Mouse (Mus musculus) CH12.LX (cell line): ENCODE data around the gene Gm44502.

Source experiments
- CTCF ChIP-seq, 2 experiments: IDR thresholded peaks in 1 of 2; conservative IDR thresholded peaks in 1 of 2; 2 replicates each; pipeline ENCODE4 v1.5.1; 2011 to 2012; ENCODE audit warnings: low read depth in 2 of 2, low read length in 2 of 2, improper control_type of control experiment in 1 of 2, inconsistent platforms in 1 of 2, mild to moderate bottlenecking in 1 of 2, moderate library complexity in 1 of 2
- E2F4 ChIP-seq: IDR thresholded peaks from 2 replicates; pipeline ENCODE4 v1.6.1; 2011; ENCODE audit warnings: low read depth, low read length, improper control_type of control experiment; ENCODE audit not compliant: insufficient replicate concordance
- MAX ChIP-seq: IDR thresholded peaks from 2 replicates; pipeline ENCODE4 v1.6.1; 2011; ENCODE audit warnings: low read length, improper control_type of control experiment

GRCm38 (mm10) chr15:89473921-89474320 lies 44.4 kb upstream of the Gm44502 start:
- no peak for TF ChIP-seq MAX
- no peak for TF ChIP-seq CTCF (conservative IDR thresholded peaks at IDR 0.05 in 1 of 2, IDR thresholded peaks at IDR 0.05 in 1 of 2; ENCODE audit: low read depth in 2 of 2, low read length in 2 of 2)
- TF ChIP-seq E2F4 = no peak
